Mouse (Mus musculus) forebrain, embryonic 16.5 days (tissue): ENCODE results near the gene Ift122. TPM values are rescaled to one million over a fixed set of nuclear protein-coding genes. Genes with fewer than 3 reads are reported as not detected.
A peak's percentile ranks its signal among the peaks of the same experiment; 100 is the strongest.

ENCODE experiments used
- ATAC-seq: fragments of 200-750 bp; cut with Nextera tagmentation; 2 replicates; pipeline ENCODE4 v1.8.0; 2017; ENCODE audit warnings: mild to moderate bottlenecking, moderate library complexity
- H3K27ac ChIP-seq: fragments of 300-500 bp; sonication (generic); 2 replicates; pipeline ENCODE4 v1.5.1; 2014; ENCODE audit warnings: low read length, control low read depth
- H3K27me3 ChIP-seq: fragments of 300-500 bp; sonication (generic); replicated peaks from 2 replicates; pipeline ENCODE4 v1.6.1; 2014; ENCODE audit warnings: low read length; ENCODE audit not compliant: control insufficient read depth, insufficient read depth
- H3K36me3 ChIP-seq: fragments of 300-500 bp; sonication (generic); 2 replicates; pipeline ENCODE4 v1.6.1; 2014; ENCODE audit not compliant: control insufficient read depth, insufficient read depth
- H3K4me1 ChIP-seq: fragments of 300-500 bp; sonication (generic); replicated peaks from 2 replicates; pipeline ENCODE4 v1.6.1; 2014; ENCODE audit warnings: low read length; ENCODE audit not compliant: control insufficient read depth, insufficient read depth
- H3K4me2 ChIP-seq: fragments of 300-500 bp; sonication (generic); 2 replicates; pipeline ENCODE4 v1.6.1; 2014; ENCODE audit warnings: mild to moderate bottlenecking, low read length, control low read depth
- H3K4me3 ChIP-seq: fragments of 300-500 bp; sonication (generic); replicated peaks from 2 replicates; pipeline ENCODE4 v1.5.1; 2014; ENCODE audit warnings: mild to moderate bottlenecking, low read length, control low read depth
- H3K9ac ChIP-seq: fragments of 300-500 bp; sonication (generic); replicated peaks from 2 replicates; pipeline ENCODE4 v1.6.1; 2014; ENCODE audit warnings: low read depth, low read length, control low read depth
- H3K9me3 ChIP-seq: fragments of 300-500 bp; sonication (generic); 2 replicates; pipeline ENCODE4 v1.6.1; 2016; ENCODE audit warnings: low read length; ENCODE audit not compliant: control insufficient read depth
- WGBS: fragments of 180-500 bp; shearing (Covaris S2); extraction: QIAGEN DNeasy Blood & Tissue Kit; methylation state at CpG from one replicate; pipeline ENCODE4 v1.1.7; 2014; 5-methylcytosine and 5-hydroxymethylcytosine counted together
- polyA plus RNA-seq: library from polyadenylated mRNA; unstranded; fragments of >200 nt; fragmentation: Nextera tagmentation; extraction: Ambion mirVana; gene quantifications from 2 replicates; pipeline ENCODE4 v1.2.1, GENCODE M21; 2015

Gene Ift122
- polyA plus RNA-seq, 1 experiment from 2014 or later, result 32.7 TPM

GRCm38 (mm10) chr6:115838745-115839144, 14.5 kb upstream of the Ift122 start:
- H3K9me3 ChIP-seq, result no peaks in the 10 kb centered on the region
- peaks cover 10% of the 10 kb centered on the region for H3K4me1 ChIP-seq
- WGBS, result 67% methylated on average over 5 of the region's 5 CpGs
- H3K4me3 ChIP-seq, result peak overlapping the region; percentile 48
- no peaks in the 10 kb centered on the region; the same call in 1 of the 2 replicates for H3K36me3 ChIP-seq
- H3K27ac ChIP-seq, result peak overlapping the region; percentile 14; the same call in 1 of the 2 replicates
- H3K4me2 ChIP-seq, result peak overlapping the region; percentile 86
- H3K27me3 ChIP-seq, result no peaks in the 10 kb centered on the region
- peak overlapping the region; percentile 47; the same call in 1 of the 2 replicates for H3K9ac ChIP-seq
- peak; percentile 5; the same call in 1 of the 2 replicates for ATAC-seq

DNA sequence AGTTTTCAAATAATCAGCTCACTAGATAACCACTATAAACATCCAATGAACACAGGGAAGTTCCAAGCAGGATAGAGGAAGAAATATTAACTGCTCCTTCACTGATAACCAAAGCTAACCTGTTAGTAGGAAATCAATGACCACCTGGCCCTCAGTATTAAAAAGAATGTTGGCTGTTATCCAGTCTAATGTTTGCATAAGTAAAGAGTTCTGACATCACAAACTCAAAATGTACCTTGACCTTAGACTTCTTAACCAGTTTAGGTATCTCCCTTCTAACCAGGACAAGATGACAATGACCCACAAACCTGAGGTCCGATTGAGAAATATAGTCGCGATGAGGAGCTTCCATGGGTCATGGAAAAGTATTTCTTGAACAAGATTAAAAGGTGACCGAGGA, 8.3 kb upstream of the Ift122 start:
- H3K27ac ChIP-seq, result no peak overlapping the region
- no peaks in the 10 kb centered on the region for H3K27me3 ChIP-seq
- H3K4me2 ChIP-seq, result no peak overlapping the region
- H3K9ac ChIP-seq, result no peak overlapping the region
- no peak overlapping the region for H3K4me3 ChIP-seq
- H3K9me3 ChIP-seq, result no peaks in the 10 kb centered on the region
- ATAC-seq, result no peak
- 95% methylated on average over 4 of the region's 4 CpGs for WGBS
- no peaks in the 10 kb centered on the region for H3K4me1 ChIP-seq
- no peaks in the 10 kb centered on the region; the same call in 1 of the 2 replicates for H3K36me3 ChIP-seq

DNA sequence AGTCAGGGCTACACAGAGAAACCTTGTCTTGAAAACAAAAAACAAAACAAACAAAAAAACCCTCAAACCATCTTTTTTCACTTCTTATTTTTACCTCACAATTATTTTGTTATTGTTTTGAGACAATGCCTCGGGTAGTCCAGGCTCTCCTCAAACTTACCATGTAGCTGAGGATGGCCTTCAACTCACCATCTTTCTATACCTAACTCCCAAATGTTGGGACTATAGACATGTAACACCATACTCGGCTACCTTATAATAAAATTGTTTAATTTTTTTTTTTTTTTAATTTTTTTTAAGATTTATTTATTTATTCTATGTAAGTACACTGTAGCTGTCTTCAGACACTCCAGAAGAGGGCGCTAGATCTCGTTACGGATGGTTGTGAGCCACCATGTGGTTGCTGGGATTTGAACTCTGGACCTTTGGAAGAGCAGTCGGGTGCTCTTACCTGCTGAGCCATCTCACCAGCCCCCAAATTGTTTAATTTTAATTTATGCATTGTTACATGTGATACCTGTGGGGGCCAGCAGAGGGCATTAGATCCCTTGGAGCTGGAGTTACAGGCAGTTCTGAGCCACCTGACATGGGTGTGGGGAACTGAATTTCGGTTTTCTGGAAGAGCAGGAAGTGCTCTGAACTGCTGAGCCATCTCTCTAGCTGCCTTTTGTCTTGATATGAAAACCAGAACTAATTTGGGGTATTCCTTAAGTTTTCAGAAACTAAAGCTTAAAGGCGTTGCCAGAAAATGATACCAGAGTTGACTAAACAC, 6.4 kb upstream of the Ift122 start:
- H3K4me3 ChIP-seq, result no peak overlapping the region
- H3K27me3 ChIP-seq, result no peaks in the 10 kb centered on the region
- no peak overlapping the region for H3K4me2 ChIP-seq
- no peaks in the 10 kb centered on the region for H3K9me3 ChIP-seq
- 57% methylated on average over 5 of the region's 8 CpGs for WGBS
- no peaks in the 10 kb centered on the region; the same call in 1 of the 2 replicates for H3K4me1 ChIP-seq
- H3K36me3 ChIP-seq, result no peaks in the 10 kb centered on the region; the same call in 1 of the 2 replicates
- H3K9ac ChIP-seq, result no peak overlapping the region
- ATAC-seq, result peak; percentile 26; the same call in 1 of the 2 replicates
- H3K27ac ChIP-seq, result no peak overlapping the region

DNA sequence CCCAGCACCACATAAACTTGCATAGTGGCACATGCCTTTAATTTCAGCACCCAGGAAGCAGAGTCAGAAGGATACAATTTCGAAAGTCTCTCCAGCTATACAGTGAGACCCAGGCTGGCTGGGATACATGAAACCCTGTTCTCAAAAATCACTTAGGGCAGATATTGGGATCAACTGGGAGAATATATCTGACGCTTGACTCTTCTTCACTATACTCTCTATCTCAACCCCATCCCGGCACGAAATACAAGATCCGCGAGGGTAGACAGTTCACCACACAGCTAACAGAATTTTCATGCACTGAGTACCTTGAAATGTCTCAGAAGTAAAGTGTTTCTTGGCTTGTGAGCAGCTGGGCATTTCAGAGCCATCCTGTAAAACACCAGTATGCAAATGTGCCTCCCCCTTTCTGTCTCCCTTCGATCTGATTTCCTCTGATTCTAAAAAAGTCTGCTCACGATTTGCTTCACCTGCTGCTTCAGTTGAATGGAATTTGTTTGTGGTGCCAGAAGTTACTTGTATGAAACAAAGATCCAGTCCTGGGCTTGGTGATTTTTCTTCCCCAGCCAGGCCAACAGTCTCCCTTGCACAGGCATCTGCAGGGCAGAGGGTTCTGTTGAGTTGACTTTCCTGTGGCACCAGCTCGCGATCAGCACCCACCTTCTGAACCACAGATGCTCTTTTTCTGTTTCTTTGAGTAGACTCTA, 4.5 kb upstream of the Ift122 start:
- Histone ChIP-seq H3K27ac (no peak overlapping the region), H3K4me2 (no peak overlapping the region), H3K4me1 (peaks cover 11% of the 10 kb centered on the region), H3K27me3 (no peaks in the 10 kb centered on the region), H3K9me3 (no peaks in the 10 kb centered on the region), H3K9ac (no peak overlapping the region), H3K4me3 (no peak overlapping the region), H3K36me3 (no peaks in the 10 kb centered on the region)
- WGBS, result 94% methylated on average over 10 of the region's 10 CpGs
- no peak for ATAC-seq

GRCm38 (mm10) chr6:115852446-115853090, 702 bp upstream of the Ift122 start:
- 5% methylated on average over 20 of the region's 20 CpGs for WGBS

GRCm38 (mm10) chr6:115853985-115854384, 715 bp downstream of the Ift122 start:
- H3K4me2 ChIP-seq, result peak overlapping the region; percentile 61
- H3K27ac ChIP-seq, result peak overlapping the region; percentile 84
- H3K4me1 ChIP-seq, result peaks cover 19% of the 10 kb centered on the region
- H3K4me3 ChIP-seq, result peak overlapping the region; percentile 63
- WGBS, result 38% methylated on average over 7 of the region's 7 CpGs
- H3K9me3 ChIP-seq, result no peaks in the 10 kb centered on the region
- H3K9ac ChIP-seq, result peak overlapping the region; percentile 56
- H3K36me3 ChIP-seq, result no peaks in the 10 kb centered on the region
- no peaks in the 10 kb centered on the region for H3K27me3 ChIP-seq
- ATAC-seq, result no peak

More at GRCm38 (mm10) chr6:115852446-115853090, 702 bp upstream of the Ift122 start:
- Histone ChIP-seq H3K4me1 (peaks cover 19% of the 10 kb centered on the region), H3K4me2 (peak overlapping the region; percentile 72), H3K27ac (peak overlapping the region; percentile 70), H3K36me3 (no peaks in the 10 kb centered on the region), H3K9ac (peak overlapping the region; percentile 56), H3K27me3 (no peaks in the 10 kb centered on the region), H3K9me3 (no peaks in the 10 kb centered on the region), H3K4me3 (peak overlapping the region; percentile 63)
- no peak; the same call in 1 of the 2 replicates for ATAC-seq

DNA sequence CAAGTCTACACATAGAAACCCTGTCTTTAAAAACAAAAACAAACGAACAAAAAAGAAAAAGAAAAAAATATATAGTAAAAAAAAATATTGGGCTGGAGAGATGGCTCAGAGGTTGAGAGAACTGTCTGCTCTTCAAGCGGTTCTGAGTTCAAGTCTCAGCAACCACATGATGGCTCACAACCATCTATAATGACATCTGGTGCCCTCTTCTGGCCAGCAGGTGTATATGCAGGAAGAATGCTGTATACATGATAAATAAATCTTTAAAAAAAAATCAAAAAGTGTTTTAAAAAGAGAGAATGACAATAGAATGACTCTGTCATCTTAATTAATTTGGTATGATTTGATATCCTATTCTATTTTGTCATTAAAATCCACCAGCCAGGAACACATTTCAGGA, 1.2 kb downstream of the Ift122 start:
- no peak for ATAC-seq
- Histone ChIP-seq H3K4me1 (peaks cover 19% of the 10 kb centered on the region), H3K9me3 (no peaks in the 10 kb centered on the region), H3K27ac (no peak overlapping the region), H3K4me2 (no peak overlapping the region), H3K4me3 (no peak overlapping the region), H3K36me3 (no peaks in the 10 kb centered on the region), H3K27me3 (no peaks in the 10 kb centered on the region), H3K9ac (no peak overlapping the region)
- WGBS, result 65% methylated on average over 2 of the region's 2 CpGs

DNA sequence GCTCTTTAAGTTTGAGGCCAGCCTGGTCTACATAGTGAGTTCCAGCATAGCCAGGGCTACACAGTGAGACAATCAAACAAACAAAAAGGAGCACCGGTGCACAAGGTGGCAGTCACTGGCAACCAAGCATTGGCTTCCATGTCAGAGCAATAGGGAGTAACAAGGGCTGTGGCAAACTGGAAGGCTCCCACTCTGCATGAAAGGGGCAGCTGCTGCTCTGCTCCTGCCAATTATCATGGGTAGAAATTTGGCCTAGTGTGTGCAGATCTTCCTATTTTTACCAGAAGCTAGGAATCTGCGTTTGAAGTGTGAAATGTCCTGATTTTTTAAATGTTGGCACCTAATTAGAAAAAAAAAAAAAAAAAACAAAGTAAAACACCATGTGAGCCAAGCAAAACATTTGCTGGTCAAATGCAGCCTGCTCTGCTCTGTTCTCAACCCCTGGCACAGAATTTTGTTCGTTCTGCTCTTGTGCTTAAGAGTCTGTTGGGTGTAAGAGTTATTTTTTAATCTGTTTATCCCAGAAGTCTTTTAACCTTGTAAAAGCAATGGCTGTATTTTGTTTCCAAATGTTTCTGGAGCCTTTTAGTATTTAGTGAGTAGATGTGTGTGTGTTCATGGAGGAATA, 2.6 kb downstream of the Ift122 start:
- 61% methylated on average over 3 of the region's 3 CpGs for WGBS
- Histone ChIP-seq H3K36me3 (no peaks in the 10 kb centered on the region), H3K27me3 (no peaks in the 10 kb centered on the region), H3K4me1 (peaks cover 19% of the 10 kb centered on the region), H3K9me3 (no peaks in the 10 kb centered on the region), H3K27ac (no peak overlapping the region), H3K9ac (no peak overlapping the region), H3K4me2 (no peak overlapping the region), H3K4me3 (no peak overlapping the region)
- no peak for ATAC-seq

DNA sequence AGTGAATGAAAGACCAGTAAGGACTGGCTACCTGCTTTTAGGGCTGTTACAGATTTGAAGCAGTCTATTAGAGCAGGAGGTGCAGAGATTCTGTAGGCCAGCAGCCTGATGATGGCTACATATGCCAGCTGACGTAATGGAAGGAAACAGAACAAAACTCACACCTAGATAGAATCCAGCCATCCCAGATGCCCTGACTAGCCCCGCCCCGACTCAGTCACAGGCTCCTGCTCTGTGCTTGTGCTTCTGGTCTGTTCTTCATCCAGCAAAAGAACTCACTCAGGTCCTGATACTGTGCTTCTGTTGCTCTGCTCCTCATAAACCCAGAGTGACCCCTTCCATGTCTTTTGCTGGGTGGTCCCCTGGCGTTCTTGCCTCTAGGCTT, 3.1 kb downstream of the Ift122 start:
- no peak overlapping the region for H3K4me2 ChIP-seq
- ATAC-seq, result no peak
- peaks cover 19% of the 10 kb centered on the region for H3K4me1 ChIP-seq
- H3K9me3 ChIP-seq, result no peaks in the 10 kb centered on the region
- no peak overlapping the region for H3K9ac ChIP-seq
- H3K27ac ChIP-seq, result no peak overlapping the region
- no peak overlapping the region for H3K4me3 ChIP-seq
- H3K27me3 ChIP-seq, result no peaks in the 10 kb centered on the region
- WGBS, result 62% methylated on average over 4 of the region's 4 CpGs
- H3K36me3 ChIP-seq, result no peaks in the 10 kb centered on the region
